In the genomic region with DNA sequence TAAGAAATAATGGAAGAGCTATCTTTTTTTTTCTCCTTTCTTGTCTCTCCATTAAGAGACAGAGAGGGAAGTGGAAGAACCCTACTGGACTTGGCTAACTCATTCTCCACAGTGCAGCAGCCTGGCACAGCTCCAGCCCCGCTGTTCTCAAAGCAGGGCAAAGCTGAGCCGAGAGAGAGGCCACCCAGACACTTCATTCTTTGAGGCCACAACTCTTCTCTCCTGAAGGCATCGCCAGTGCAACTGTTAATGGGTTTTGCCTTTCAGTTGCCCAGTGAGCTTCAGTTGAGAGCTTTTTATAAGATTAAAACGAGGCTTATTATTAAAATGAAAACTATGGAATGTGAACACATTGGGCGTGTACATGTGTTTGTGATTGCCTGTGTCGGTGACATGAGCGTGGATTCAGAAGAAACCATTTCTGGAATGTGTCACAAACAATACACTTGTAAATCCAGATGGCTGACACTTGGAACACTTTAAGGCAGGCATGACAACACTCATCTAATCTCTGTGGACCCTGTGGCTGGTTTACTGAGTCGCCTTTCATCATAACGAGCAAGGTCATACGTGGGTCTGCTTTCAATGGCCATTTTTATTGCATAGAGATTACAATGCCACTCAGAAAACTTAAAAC, we compare ENCODE assay signal across 9 mouse cellular contexts.
DNase-seq lines count a peak whose midpoint lies in the region; ATAC-seq lines count a peak whose summit lies in the region.
"Had no signal": no experiment of that assay in that cellular context is flagged by ENCODE, and none has a peak within 500 bp of the region (broad histone marks: within the 10 kb centered on the region; RNA-seq: fewer than 3 reads in every experiment).

No protein-coding gene starts in this region.

- H3K36me3 ChIP-seq in hindbrain, embryonic 14.5 days (replicated peaks; ENCODE audit: control insufficient read depth, insufficient read depth), result no peaks in the 10 kb centered on the region
- H3K36me3 ChIP-seq in hindbrain, embryonic 10.5 days, result no peaks in the 10 kb centered on the region
- H3K36me3 ChIP-seq in heart, embryonic 12.5 days, result no peaks in the 10 kb centered on the region
- no peaks in the 10 kb centered on the region for H3K36me3 ChIP-seq in lung, embryonic 15.5 days

- H3K4me2 ChIP-seq in hindbrain, embryonic 14.5 days (replicated peaks), result no peak overlapping the region
- peak overlapping the region; percentile 32 for H3K4me2 ChIP-seq in heart, embryonic 12.5 days
- H3K4me2 ChIP-seq in lung, embryonic 15.5 days, result peak overlapping the region; percentile 16; the same call in 1 of the 2 replicates

- no peak overlapping the region for H3K27ac ChIP-seq in hindbrain, embryonic 14.5 days
- no peak overlapping the region for H3K27ac ChIP-seq in hindbrain, embryonic 10.5 days
- H3K27ac ChIP-seq in heart, embryonic 12.5 days (ENCODE audit: poor library complexity, severe bottlenecking), result peak overlapping the region; percentile 86
- peak overlapping the region; percentile 12; the same call in 1 of the 2 replicates for H3K27ac ChIP-seq in lung, embryonic 15.5 days

- H3K9me3 ChIP-seq in hindbrain, embryonic 14.5 days (ENCODE audit: control insufficient read depth, low read length), result no peaks in the 10 kb centered on the region
- H3K9me3 ChIP-seq in hindbrain, embryonic 10.5 days, result no peaks in the 10 kb centered on the region
- no peaks in the 10 kb centered on the region for H3K9me3 ChIP-seq in heart, embryonic 12.5 days (replicated peaks)
- H3K9me3 ChIP-seq in lung, embryonic 15.5 days, result no peaks in the 10 kb centered on the region

- peaks cover 5% of the 10 kb centered on the region; the same call in 1 of the 2 replicates for H3K4me1 ChIP-seq in hindbrain, embryonic 14.5 days (replicated peaks; ENCODE audit: control insufficient read depth, insufficient read depth, low read length)
- peaks cover 8% of the 10 kb centered on the region; the same call in 1 of the 2 replicates for H3K4me1 ChIP-seq in hindbrain, embryonic 10.5 days (replicated peaks)
- H3K4me1 ChIP-seq in heart, embryonic 12.5 days (replicated peaks), result peaks cover 48% of the 10 kb centered on the region
- peaks cover 19% of the 10 kb centered on the region for H3K4me1 ChIP-seq in lung, embryonic 15.5 days

- ATAC-seq in hindbrain, embryonic 14.5 days (ENCODE audit: low FRiP score), result peak; percentile 60; the same call in 1 of the 2 replicates
- ATAC-seq in heart, embryonic 12.5 days (ENCODE audit: insufficient number of reproducible peaks, low FRiP score), result peak; percentile 75
- ATAC-seq in lung, embryonic 15.5 days (ENCODE audit: borderline replicate concordance, extremely low read depth, low FRiP score, low TSS enrichment), result peak; percentile 72
- ATAC-seq in inflammation-experienced regulatory T-cells, adult 6 months, result no peak

- 37% methylated on average over 10 of the region's 10 CpGs for WGBS in hindbrain, embryonic 14.5 days
- WGBS in hindbrain, embryonic 10.5 days, result 68% methylated on average over 10 of the region's 10 CpGs
- WGBS in heart, embryonic 12.5 days, result 20% methylated on average over 10 of the region's 10 CpGs
- 17% methylated on average over 10 of the region's 10 CpGs for WGBS in lung, embryonic 15.5 days

- no peak overlapping the region for H3K4me3 ChIP-seq in hindbrain, embryonic 14.5 days (replicated peaks; ENCODE audit: low read length)
- no peak overlapping the region for H3K4me3 ChIP-seq in hindbrain, embryonic 10.5 days
- H3K4me3 ChIP-seq in heart, embryonic 12.5 days, result no peak overlapping the region
- H3K4me3 ChIP-seq in lung, embryonic 15.5 days, result no peak overlapping the region
- H3K4me3 ChIP-seq: erythroblast, embryonic 14.5 days had no signal

- DNase-seq in hindbrain, embryonic 14.5 days (ENCODE audit: low spot score), result peak; percentile 67
- DNase-seq in hindbrain, embryonic 10.5 days (ENCODE audit: low spot score), result no peak
- DNase-seq in NIH3T3 (ENCODE audit: low read depth), result peak; percentile 54
- peak; percentile 83 to 85 for DNase-seq in cerebellum, postnatal 14 days
- DNase-seq in urinary bladder, adult 2 months (ENCODE audit: low spot score), result no peak

- H3K9ac ChIP-seq in hindbrain, embryonic 14.5 days, result no peak overlapping the region
- no peak overlapping the region for H3K9ac ChIP-seq in heart, embryonic 12.5 days
- no peak overlapping the region for H3K9ac ChIP-seq in lung, embryonic 15.5 days

- H3K27me3 ChIP-seq in hindbrain, embryonic 14.5 days (ENCODE audit: control insufficient read depth, insufficient read depth, low read length), result no peaks in the 10 kb centered on the region
- no peaks in the 10 kb centered on the region for H3K27me3 ChIP-seq in hindbrain, embryonic 10.5 days (ENCODE audit: insufficient read depth, poor library complexity, severe bottlenecking)
- H3K27me3 ChIP-seq in heart, embryonic 12.5 days (replicated peaks), result no peaks in the 10 kb centered on the region
- H3K27me3 ChIP-seq in lung, embryonic 15.5 days, result no peaks in the 10 kb centered on the region

Comparison
In these comparisons a context has a peak if more than half of its experiments do, and no peak if none do; other contexts are left out.
1. DNase-seq: peak in hindbrain, embryonic 14.5 days (single experiment), NIH3T3 (single experiment) and cerebellum, postnatal 14 days (2 of 2); none in hindbrain, embryonic 10.5 days (single experiment) and urinary bladder, adult 2 months (single experiment).
2. H3K27ac ChIP-seq: peak in heart, embryonic 12.5 days (single experiment) and lung, embryonic 15.5 days (single experiment); none in hindbrain, embryonic 14.5 days (single experiment) and hindbrain, embryonic 10.5 days (single experiment).